Mouse (Mus musculus): ENCODE measurements around the gene L3mbtl3. TPM values are rescaled to one million over a fixed set of nuclear protein-coding genes. Genes with fewer than 3 reads are reported as not detected.

L3mbtl3 gene
- polyA plus RNA-seq, 1 experiment from 2014 or later, result 11.4 TPM

DNA sequence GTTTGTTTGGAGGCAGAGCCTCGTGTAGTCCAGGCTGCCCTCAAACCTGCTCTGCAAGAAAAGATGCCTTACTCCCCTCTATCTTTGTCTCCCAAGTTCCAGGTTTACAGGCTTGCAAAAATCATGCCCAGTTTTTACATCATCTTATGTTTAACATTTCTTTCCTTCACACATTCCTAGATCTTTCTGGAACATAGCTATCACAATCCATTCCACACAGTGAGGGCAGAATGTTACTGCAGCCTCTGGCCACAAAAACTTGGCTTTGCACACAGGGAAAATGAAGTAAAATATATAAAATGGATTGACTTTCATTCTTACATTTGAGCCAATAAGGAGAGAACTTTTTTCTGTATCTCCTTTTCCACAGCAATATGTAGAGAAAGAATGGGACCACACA is 136.7 kb downstream of the L3mbtl3 start:
- no peaks in the 10 kb centered on the region for H3K27me3 ChIP-seq (replicated peaks; ENCODE audit: insufficient read depth, low read length)
- H3K4me1 ChIP-seq (ENCODE audit: insufficient read depth, low read depth, low read length), result no peaks in the 10 kb centered on the region
- no peaks in the 10 kb centered on the region for H3K36me3 ChIP-seq (ENCODE audit: insufficient read depth, low read length)
- ATAC-seq (peak; percentile 56), DNase-seq (ENCODE audit: low spot score) (peak; percentile 46)
- H3K9ac ChIP-seq (replicated peaks; ENCODE audit: low read depth), result no peak overlapping the region
- H3K27ac ChIP-seq (ENCODE audit: low read length), result no peak overlapping the region
- TF ChIP-seq CTCF (IDR thresholded peaks at IDR 0.05), result no peak
- 0 out of 2 replicates have a peak, but pooled peaks have one; percentile 20 for TF ChIP-seq EP300 (IDR thresholded peaks at IDR 0.05)
- no peaks in the 10 kb centered on the region for H3K9me3 ChIP-seq (ENCODE audit: low read length)
- 12% methylated on average over 1 of the region's 1 CpGs for WGBS
- H3K4me3 ChIP-seq (ENCODE audit: low read depth, low read length), result no peak overlapping the region
- H3K4me2 ChIP-seq (replicated peaks; ENCODE audit: low read depth, low read length), result no peak overlapping the region

DNA sequence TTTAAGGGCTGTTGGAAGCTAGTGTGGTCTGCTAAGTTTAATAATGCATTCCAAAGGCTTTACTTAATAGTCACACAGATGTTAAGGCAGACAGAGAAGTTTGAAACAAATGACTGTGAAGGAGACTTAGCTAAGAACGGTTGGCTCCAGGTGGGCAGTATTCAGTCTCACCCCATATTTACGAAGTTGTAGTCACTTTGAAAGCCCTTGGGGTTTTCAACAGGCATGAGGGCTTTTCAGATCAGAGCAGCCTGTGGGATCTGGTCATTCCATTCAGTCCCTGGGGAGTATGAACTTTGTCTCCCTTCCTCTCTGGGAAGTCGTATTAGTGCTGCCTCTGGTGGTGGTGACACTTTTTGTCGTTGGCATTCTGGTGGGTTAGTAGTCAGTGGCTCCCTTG is 137.2 kb downstream of the L3mbtl3 start:
- no peak overlapping the region for H3K9ac ChIP-seq (replicated peaks; ENCODE audit: low read depth)
- peak; percentile 46 for TF ChIP-seq CTCF (IDR thresholded peaks at IDR 0.05)
- no peak for TF ChIP-seq EP300 (IDR thresholded peaks at IDR 0.05)
- H3K4me1 ChIP-seq (ENCODE audit: insufficient read depth, low read depth, low read length), result no peaks in the 10 kb centered on the region
- no peak overlapping the region for H3K4me3 ChIP-seq (ENCODE audit: low read depth, low read length)
- H3K27ac ChIP-seq (ENCODE audit: low read length), result no peak overlapping the region
- no peaks in the 10 kb centered on the region for H3K27me3 ChIP-seq (replicated peaks; ENCODE audit: insufficient read depth, low read length)
- no peaks in the 10 kb centered on the region for H3K36me3 ChIP-seq (ENCODE audit: insufficient read depth, low read length)
- ATAC-seq (peak; percentile 47), DNase-seq (ENCODE audit: low spot score) (no peak)
- 31% methylated on average over 4 of the region's 4 CpGs for WGBS
- no peaks in the 10 kb centered on the region for H3K9me3 ChIP-seq (ENCODE audit: low read length)
- no peak overlapping the region for H3K4me2 ChIP-seq (replicated peaks; ENCODE audit: low read depth, low read length)

DNA sequence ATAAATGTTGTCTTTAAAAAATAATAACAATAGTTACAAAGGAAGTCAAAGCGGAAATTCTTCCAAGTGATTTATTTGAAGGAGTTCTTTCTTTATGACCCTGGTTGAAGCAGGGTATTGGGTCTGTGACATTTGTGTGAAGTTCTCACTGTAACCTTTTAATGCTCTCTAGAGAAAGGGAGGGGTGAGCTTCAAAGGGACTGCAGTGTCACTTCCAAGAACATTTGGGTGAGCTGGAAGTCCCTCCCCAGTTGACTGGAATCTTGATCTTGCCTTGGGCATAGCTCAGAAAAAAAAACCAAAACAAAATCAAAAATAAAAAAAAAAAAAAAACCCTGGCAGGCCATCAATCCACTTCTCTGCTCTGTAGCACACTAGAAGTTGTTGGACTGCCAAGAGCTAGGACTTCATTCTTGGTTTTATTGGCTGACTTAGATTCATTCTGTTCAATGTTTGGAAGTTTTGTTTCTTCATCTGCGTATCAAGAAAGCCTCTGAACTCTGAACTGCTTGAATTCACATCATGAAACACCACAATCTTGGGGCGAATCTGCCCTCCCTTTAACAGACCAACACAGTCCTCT is 143.6 kb downstream of the L3mbtl3 start:
- DNase-seq (ENCODE audit: low spot score) (peak; percentile 32), ATAC-seq (peak; percentile 57)
- no peak overlapping the region for H3K4me2 ChIP-seq (replicated peaks; ENCODE audit: low read depth, low read length)
- no peaks in the 10 kb centered on the region for H3K9me3 ChIP-seq (ENCODE audit: low read length)
- H3K4me3 ChIP-seq (ENCODE audit: low read depth, low read length), result no peak overlapping the region
- 61% methylated on average over 3 of the region's 3 CpGs for WGBS
- H3K9ac ChIP-seq (replicated peaks; ENCODE audit: low read depth), result no peak overlapping the region
- no peaks in the 10 kb centered on the region for H3K36me3 ChIP-seq (ENCODE audit: insufficient read depth, low read length)
- no peaks in the 10 kb centered on the region for H3K4me1 ChIP-seq (ENCODE audit: insufficient read depth, low read depth, low read length)
- TF ChIP-seq EP300 (IDR thresholded peaks at IDR 0.05) (peak; percentile 23; the same call in 1 of the 2 replicates), CTCF (IDR thresholded peaks at IDR 0.05) (no peak)
- no peak overlapping the region for H3K27ac ChIP-seq (ENCODE audit: low read length)
- no peaks in the 10 kb centered on the region for H3K27me3 ChIP-seq (replicated peaks; ENCODE audit: insufficient read depth, low read length)

DNA sequence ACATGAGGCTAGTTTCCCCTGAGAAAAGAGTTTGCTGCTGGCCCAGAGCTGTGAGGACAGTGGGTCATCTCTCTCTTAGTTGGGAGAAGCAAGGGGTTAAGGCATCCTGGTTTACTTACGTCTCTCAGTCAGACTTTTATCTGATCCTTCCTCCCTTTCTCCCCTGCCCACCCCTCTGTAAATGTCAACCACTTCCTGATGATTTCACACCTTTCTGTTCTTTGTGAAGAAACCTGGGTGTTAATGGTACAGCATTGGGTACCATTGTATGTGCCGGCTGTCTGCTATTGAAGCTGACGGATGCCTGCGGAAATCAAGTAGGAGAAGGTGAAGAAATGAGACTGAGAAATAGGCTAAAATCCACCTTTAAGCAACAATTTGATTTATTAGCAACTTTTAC is 146.3 kb downstream of the L3mbtl3 start, which contains the start of gene Samd3:
Samd3 (plus strand) TSS at position 220 of the 400 bp plus-strand sequence.
- Histone ChIP-seq H3K9ac (replicated peaks; ENCODE audit: low read depth) (no peak within 1 kb of the TSS), H3K4me1 (ENCODE audit: insufficient read depth, low read depth, low read length) (no peaks in the 10 kb centered on the region), H3K9me3 (ENCODE audit: low read length) (no peaks in the 10 kb centered on the region), H3K4me3 (ENCODE audit: low read depth, low read length) (no peak within 1 kb of the TSS), H3K36me3 (ENCODE audit: insufficient read depth, low read length) (no peaks in the 10 kb centered on the region), H3K27me3 (replicated peaks; ENCODE audit: insufficient read depth, low read length) (no peaks in the 10 kb centered on the region), H3K4me2 (replicated peaks; ENCODE audit: low read depth, low read length) (no peak within 1 kb of the TSS), H3K27ac (ENCODE audit: low read length) (no peak within 1 kb of the TSS)
- TF ChIP-seq CTCF (IDR thresholded peaks at IDR 0.05) (no peak), EP300 (IDR thresholded peaks at IDR 0.05) (no peak)
- WGBS, result 59% methylated on average over 4 of the region's 4 CpGs
- ATAC-seq, result no peak
- no peak for DNase-seq (ENCODE audit: low spot score)

DNA sequence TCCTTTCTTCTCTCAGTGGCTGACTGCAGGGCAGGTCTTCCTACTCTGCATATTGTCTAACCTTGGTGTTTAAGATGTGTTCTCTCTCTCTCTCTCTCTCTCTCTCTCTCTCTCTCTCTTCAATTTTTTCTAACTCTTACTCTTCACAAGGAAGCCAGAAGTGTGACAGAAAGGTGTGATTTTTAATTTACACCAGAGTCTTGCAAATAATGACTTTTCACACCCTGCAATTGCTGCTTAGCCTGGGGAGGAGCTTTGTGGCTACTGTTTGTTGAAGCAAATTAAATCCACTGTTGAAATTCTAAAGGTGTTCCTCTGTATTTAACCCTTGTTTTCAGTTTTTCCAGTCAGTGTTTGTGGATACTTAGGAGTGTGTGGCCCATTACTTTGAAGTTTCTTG is 147.6 kb downstream of the L3mbtl3 start:
- no peaks in the 10 kb centered on the region for H3K27me3 ChIP-seq (replicated peaks; ENCODE audit: insufficient read depth, low read length)
- no peak for DNase-seq (ENCODE audit: low spot score)
- no peaks in the 10 kb centered on the region for H3K9me3 ChIP-seq (ENCODE audit: low read length)
- H3K4me3 ChIP-seq (ENCODE audit: low read depth, low read length), result no peak overlapping the region
- no peak overlapping the region for H3K9ac ChIP-seq (replicated peaks; ENCODE audit: low read depth)
- no peaks in the 10 kb centered on the region for H3K4me1 ChIP-seq (ENCODE audit: insufficient read depth, low read depth, low read length)
- TF ChIP-seq CTCF (IDR thresholded peaks at IDR 0.05) (no peak), EP300 (IDR thresholded peaks at IDR 0.05) (no peak)
- H3K4me2 ChIP-seq (replicated peaks; ENCODE audit: low read depth, low read length), result no peak overlapping the region
- no peaks in the 10 kb centered on the region for H3K36me3 ChIP-seq (ENCODE audit: insufficient read depth, low read length)
- no peak for ATAC-seq
- no peak overlapping the region for H3K27ac ChIP-seq (ENCODE audit: low read length)

DNA sequence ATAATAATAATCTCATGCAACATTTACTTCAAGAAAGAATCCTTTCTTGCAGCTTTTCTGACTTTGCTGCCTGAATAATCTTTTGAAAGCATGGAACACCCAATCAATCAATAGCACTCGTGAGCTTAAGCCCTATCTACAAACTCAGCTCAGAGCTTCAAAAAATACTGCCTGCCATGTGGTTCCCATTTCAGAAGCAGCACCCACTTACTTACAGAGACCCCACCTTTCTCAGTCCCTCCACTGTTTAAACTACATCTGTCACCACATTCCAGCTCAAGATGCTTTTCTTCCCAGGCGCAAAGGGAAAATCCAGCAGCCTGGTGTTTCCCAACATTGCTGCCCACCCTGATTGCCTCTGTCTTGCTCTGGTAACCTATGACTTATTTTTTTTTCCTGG is 149.0 kb downstream of the L3mbtl3 start:
- Histone ChIP-seq H3K27me3 (replicated peaks; ENCODE audit: insufficient read depth, low read length) (no peaks in the 10 kb centered on the region), H3K4me3 (ENCODE audit: low read depth, low read length) (no peak overlapping the region), H3K9ac (replicated peaks; ENCODE audit: low read depth) (no peak overlapping the region), H3K4me1 (ENCODE audit: insufficient read depth, low read depth, low read length) (no peaks in the 10 kb centered on the region), H3K9me3 (ENCODE audit: low read length) (no peaks in the 10 kb centered on the region), H3K4me2 (replicated peaks; ENCODE audit: low read depth, low read length) (no peak overlapping the region), H3K36me3 (ENCODE audit: insufficient read depth, low read length) (no peaks in the 10 kb centered on the region), H3K27ac (ENCODE audit: low read length) (no peak overlapping the region)
- peak; percentile 55; the same call in 1 of the 2 replicates for ATAC-seq
- DNase-seq (ENCODE audit: low spot score), result peak; percentile 17
- no peak for TF ChIP-seq CTCF (IDR thresholded peaks at IDR 0.05)
- no peak for TF ChIP-seq EP300 (IDR thresholded peaks at IDR 0.05)
- WGBS, result 27% methylated on average over 2 of the region's 2 CpGs

DNA sequence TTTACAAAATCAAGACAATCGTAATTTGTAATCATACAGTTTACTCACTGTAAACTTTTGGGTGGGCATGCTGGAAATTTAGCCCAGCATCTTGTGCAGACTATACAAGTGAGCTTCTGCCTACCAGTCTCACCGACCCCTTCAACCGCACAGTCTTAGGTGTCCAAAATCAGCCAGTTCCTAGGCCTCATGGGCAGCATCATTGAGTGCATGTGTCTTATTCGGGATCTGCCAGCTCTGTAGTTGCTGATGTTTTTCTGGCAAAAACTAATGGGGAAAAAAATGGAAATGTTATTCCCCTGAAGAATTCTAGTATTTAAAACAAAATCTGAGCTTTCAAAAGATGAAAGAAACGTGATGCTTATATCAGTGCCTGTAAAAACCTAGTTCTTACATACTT is 149.5 kb downstream of the L3mbtl3 start:
- H3K9ac ChIP-seq (replicated peaks; ENCODE audit: low read depth), result no peak overlapping the region
- no peak overlapping the region for H3K4me3 ChIP-seq (ENCODE audit: low read depth, low read length)
- no peaks in the 10 kb centered on the region for H3K27me3 ChIP-seq (replicated peaks; ENCODE audit: insufficient read depth, low read length)
- no peak overlapping the region for H3K27ac ChIP-seq (ENCODE audit: low read length)
- no peaks in the 10 kb centered on the region for H3K4me1 ChIP-seq (ENCODE audit: insufficient read depth, low read depth, low read length)
- no peak for ATAC-seq
- no peaks in the 10 kb centered on the region for H3K9me3 ChIP-seq (ENCODE audit: low read length)
- H3K4me2 ChIP-seq (replicated peaks; ENCODE audit: low read depth, low read length), result no peak overlapping the region
- TF ChIP-seq EP300 (IDR thresholded peaks at IDR 0.05) (no peak), CTCF (IDR thresholded peaks at IDR 0.05) (no peak)
- H3K36me3 ChIP-seq (ENCODE audit: insufficient read depth, low read length), result no peaks in the 10 kb centered on the region
- WGBS, result 56% methylated on average over 5 of the region's 5 CpGs
- DNase-seq (ENCODE audit: low spot score), result no peak

Small RNA genes lying within 50 kb of the gene (microRNA-seq; reads per million reads assigned to microRNA genes)
- not detected for gene Gm27754

Other genes starting within 250 kb of the L3mbtl3 start
- 0.18 and 0.81 TPM in 2 replicates for gene Samd3, start 146.3 kb downstream of the L3mbtl3 start, polyA plus RNA-seq (2015; fragmentation: Nextera tagmentation; extraction: Ambion mirVana)